Mouse (Mus musculus) kidney, embryonic 15.5 days (tissue): Measurements from ENCODE around the gene Cux1. TPM values are rescaled to one million over a fixed set of nuclear protein-coding genes. Genes with fewer than 3 reads are reported as not detected.

Experiments used
- ATAC-seq: fragments of 200-750 bp; cut with Nextera tagmentation; replicated peaks from 2 replicates; pipeline ENCODE4 v1.8.0; 2017; ENCODE audit warnings: moderate TSS enrichment; ENCODE audit not compliant: low FRiP score
- H3K27ac ChIP-seq: fragments of 300-500 bp; sonication (generic); 2 replicates; pipeline ENCODE4 v1.5.1; 2015; ENCODE audit warnings: mild to moderate bottlenecking, inconsistent platforms
- H3K27me3 ChIP-seq: fragments of 300-500 bp; sonication (generic); 2 replicates; pipeline ENCODE4 v1.6.1; 2015; ENCODE audit warnings: inconsistent platforms
- H3K36me3 ChIP-seq: fragments of 300-500 bp; sonication (generic); 2 replicates; pipeline ENCODE4 v1.6.1; 2015; ENCODE audit warnings: inconsistent platforms
- H3K4me1 ChIP-seq: fragments of 300-500 bp; sonication (generic); 2 replicates; pipeline ENCODE4 v1.6.1; 2015; ENCODE audit warnings: inconsistent platforms
- H3K4me2 ChIP-seq: fragments of 300-500 bp; sonication (generic); 2 replicates; pipeline ENCODE4 v1.6.1; 2015; ENCODE audit warnings: moderate library complexity, mild to moderate bottlenecking, inconsistent platforms
- H3K4me3 ChIP-seq: fragments of 300-500 bp; sonication (generic); replicated peaks from 2 replicates; pipeline ENCODE4 v1.5.1; 2015; ENCODE audit warnings: mild to moderate bottlenecking, inconsistent platforms
- H3K9ac ChIP-seq: fragments of 300-500 bp; sonication (generic); 2 replicates; pipeline ENCODE4 v1.6.1; 2015; ENCODE audit warnings: mild to moderate bottlenecking, inconsistent platforms
- H3K9me3 ChIP-seq: fragments of 300-500 bp; sonication (generic); replicated peaks from 2 replicates; pipeline ENCODE4 v1.6.1; 2016; ENCODE audit warnings: inconsistent platforms
- WGBS: fragments of 180-500 bp; shearing (Covaris S2); methylation state at CpG from one replicate; pipeline ENCODE4 v1.1.7; 2015; ENCODE audit warnings: mixed read lengths; 5-methylcytosine and 5-hydroxymethylcytosine counted together
- polyA plus RNA-seq: library from polyadenylated mRNA; unstranded; fragments of >200 nt; fragmentation: Nextera tagmentation; extraction: Ambion mirVana; gene quantifications from 2 replicates; pipeline ENCODE4 v1.2.1, GENCODE M21; 2015

Cux1 gene
- polyA plus RNA-seq, 1 experiment from 2014 or later: 110 TPM

GRCm38 (mm10) chr5:136363421-136363820 lies 203.9 kb downstream of the Cux1 start:
- Histone ChIP-seq H3K4me3 (no peak overlapping the region), H3K27ac (no peak overlapping the region), H3K4me1 (no peaks in the 10 kb centered on the region), H3K36me3 (peaks cover 90% of the 10 kb centered on the region), H3K9me3 (no peaks in the 10 kb centered on the region), H3K27me3 (no peaks in the 10 kb centered on the region), H3K9ac (no peak overlapping the region), H3K4me2 (no peak overlapping the region)
- ATAC-seq: no peak
- WGBS: 79% methylated on average over 7 of the region's 7 CpGs

- H3K27me3 ChIP-seq: no peaks in the 10 kb centered on the region
- no peak overlapping the region for H3K27ac ChIP-seq
- H3K4me2 ChIP-seq: no peak overlapping the region
- no peaks in the 10 kb centered on the region for H3K4me1 ChIP-seq
- H3K9ac ChIP-seq: no peak overlapping the region
- H3K4me3 ChIP-seq: no peak overlapping the region
- WGBS: 88% methylated on average over 6 of the region's 6 CpGs
- no peak for ATAC-seq
- H3K9me3 ChIP-seq: no peaks in the 10 kb centered on the region
- peaks cover 91% of the 10 kb centered on the region for H3K36me3 ChIP-seq
Observed at GRCm38 (mm10) chr5:136362473-136363230, 204.6 kb downstream of the Cux1 start.

GRCm38 (mm10) chr5:136362021-136362420 lies 205.3 kb downstream of the Cux1 start:
- H3K27me3 ChIP-seq: no peaks in the 10 kb centered on the region
- H3K9ac ChIP-seq: no peak overlapping the region
- no peak overlapping the region for H3K27ac ChIP-seq
- no peak overlapping the region for H3K4me2 ChIP-seq
- H3K36me3 ChIP-seq: peaks cover 91% of the 10 kb centered on the region
- H3K9me3 ChIP-seq: no peaks in the 10 kb centered on the region
- no peak overlapping the region for H3K4me3 ChIP-seq
- no peaks in the 10 kb centered on the region for H3K4me1 ChIP-seq
- whole genome bisulfite sequencing: 94% methylated on average over 5 of the region's 5 CpGs
- no peak for ATAC-seq

- H3K4me3 ChIP-seq: no peak overlapping the region
- H3K9me3 ChIP-seq: no peaks in the 10 kb centered on the region
- no peak overlapping the region for H3K27ac ChIP-seq
- no peak for ATAC-seq
- no peak overlapping the region for H3K4me2 ChIP-seq
- H3K4me1 ChIP-seq: peaks cover 13% of the 10 kb centered on the region
- H3K27me3 ChIP-seq: no peaks in the 10 kb centered on the region
- 84% methylated on average over 2 of the region's 2 CpGs for WGBS
- peaks cover 77% of the 10 kb centered on the region for H3K36me3 ChIP-seq
- no peak overlapping the region for H3K9ac ChIP-seq
Observed at GRCm38 (mm10) chr5:136357227-136357626, 210.1 kb downstream of the Cux1 start.

GRCm38 (mm10) chr5:136355583-136356126 lies 211.6 kb downstream of the Cux1 start:
- 89% methylated on average over 3 of the region's 3 CpGs for WGBS
- no peak overlapping the region for H3K27ac ChIP-seq
- no peak overlapping the region for H3K4me2 ChIP-seq

GRCm38 (mm10) chr5:136354729-136355128 lies 212.6 kb downstream of the Cux1 start:
- ATAC-seq: no peak
- H3K9me3 ChIP-seq: no peaks in the 10 kb centered on the region
- peaks cover 62% of the 10 kb centered on the region for H3K36me3 ChIP-seq
- WGBS: 83% methylated on average over 6 of the region's 6 CpGs
- H3K4me1 ChIP-seq: peaks cover 13% of the 10 kb centered on the region
- H3K4me2 ChIP-seq: no peak overlapping the region
- H3K9ac ChIP-seq: no peak overlapping the region
- no peaks in the 10 kb centered on the region for H3K27me3 ChIP-seq
- H3K4me3 ChIP-seq: no peak overlapping the region
- no peak overlapping the region for H3K27ac ChIP-seq

More at GRCm38 (mm10) chr5:136355583-136356126, 211.6 kb downstream of the Cux1 start:
- H3K4me1 ChIP-seq: peaks cover 13% of the 10 kb centered on the region
- ATAC-seq: no peak
- no peaks in the 10 kb centered on the region for H3K27me3 ChIP-seq
- H3K9me3 ChIP-seq: no peaks in the 10 kb centered on the region
- no peak overlapping the region for H3K4me3 ChIP-seq
- H3K36me3 ChIP-seq: peaks cover 70% of the 10 kb centered on the region
- no peak overlapping the region for H3K9ac ChIP-seq

GRCm38 (mm10) chr5:136353114-136353513 lies 214.2 kb downstream of the Cux1 start:
- Histone ChIP-seq H3K4me3 (no peak overlapping the region), H3K27ac (peak overlapping the region; percentile 25; the same call in 1 of the 2 replicates), H3K27me3 (no peaks in the 10 kb centered on the region), H3K4me2 (no peak overlapping the region), H3K9me3 (no peaks in the 10 kb centered on the region), H3K9ac (no peak overlapping the region), H3K4me1 (peaks cover 13% of the 10 kb centered on the region), H3K36me3 (peaks cover 54% of the 10 kb centered on the region)
- WGBS: 36% methylated on average over 8 of the region's 8 CpGs
- no peak for ATAC-seq

GRCm38 (mm10) chr5:136343156-136343890 lies 224.0 kb downstream of the Cux1 start:
- no peak for ATAC-seq
- 82% methylated on average over 15 of the region's 15 CpGs for WGBS
- H3K9me3 ChIP-seq: no peaks in the 10 kb centered on the region
- no peak overlapping the region for H3K4me3 ChIP-seq
- H3K27me3 ChIP-seq: no peaks in the 10 kb centered on the region
- no peak overlapping the region for H3K9ac ChIP-seq
- H3K36me3 ChIP-seq: peaks cover 65% of the 10 kb centered on the region
- H3K27ac ChIP-seq: no peak overlapping the region
- no peak overlapping the region for H3K4me2 ChIP-seq
- peaks cover 14% of the 10 kb centered on the region for H3K4me1 ChIP-seq

GRCm38 (mm10) chr5:136336798-136337527 lies 230.3 kb downstream of the Cux1 start:
- Histone ChIP-seq H3K27ac (no peak overlapping the region), H3K4me3 (no peak overlapping the region), H3K4me2 (no peak overlapping the region), H3K9ac (no peak overlapping the region), H3K9me3 (no peaks in the 10 kb centered on the region), H3K36me3 (peaks cover 83% of the 10 kb centered on the region), H3K27me3 (no peaks in the 10 kb centered on the region), H3K4me1 (no peaks in the 10 kb centered on the region)
- 84% methylated on average over 4 of the region's 4 CpGs for WGBS
- no peak for ATAC-seq

- Histone ChIP-seq H3K9ac (no peak overlapping the region), H3K4me2 (no peak overlapping the region), H3K27me3 (no peaks in the 10 kb centered on the region), H3K27ac (no peak overlapping the region), H3K36me3 (peaks cover 87% of the 10 kb centered on the region), H3K4me3 (no peak overlapping the region), H3K4me1 (no peaks in the 10 kb centered on the region), H3K9me3 (no peaks in the 10 kb centered on the region)
- ATAC-seq: no peak
- WGBS: 94% methylated on average over 4 of the region's 4 CpGs
Observed at GRCm38 (mm10) chr5:136335681-136336080, 231.6 kb downstream of the Cux1 start.

GRCm38 (mm10) chr5:136334780-136335179 lies 232.5 kb downstream of the Cux1 start:
- 87% methylated on average over 4 of the region's 4 CpGs for WGBS
- no peak for ATAC-seq
- no peak overlapping the region for H3K27ac ChIP-seq
- no peak overlapping the region for H3K4me3 ChIP-seq
- H3K4me1 ChIP-seq: no peaks in the 10 kb centered on the region
- H3K36me3 ChIP-seq: peaks cover 87% of the 10 kb centered on the region
- H3K4me2 ChIP-seq: no peak overlapping the region
- no peak overlapping the region for H3K9ac ChIP-seq
- H3K9me3 ChIP-seq: no peaks in the 10 kb centered on the region
- H3K27me3 ChIP-seq: no peaks in the 10 kb centered on the region

- H3K9me3 ChIP-seq: no peaks in the 10 kb centered on the region
- H3K4me3 ChIP-seq: no peak overlapping the region
- no peaks in the 10 kb centered on the region for H3K4me1 ChIP-seq
- H3K9ac ChIP-seq: no peak overlapping the region
- no peaks in the 10 kb centered on the region for H3K27me3 ChIP-seq
- WGBS: 91% methylated on average over 1 of the region's 1 CpGs
- peaks cover 84% of the 10 kb centered on the region for H3K36me3 ChIP-seq
- ATAC-seq: no peak
- no peak overlapping the region for H3K27ac ChIP-seq
- no peak overlapping the region for H3K4me2 ChIP-seq
Observed at GRCm38 (mm10) chr5:136334051-136334450, 233.2 kb downstream of the Cux1 start.
